21 mouse cellular contexts compared by ENCODE assay signal in the genomic region with DNA sequence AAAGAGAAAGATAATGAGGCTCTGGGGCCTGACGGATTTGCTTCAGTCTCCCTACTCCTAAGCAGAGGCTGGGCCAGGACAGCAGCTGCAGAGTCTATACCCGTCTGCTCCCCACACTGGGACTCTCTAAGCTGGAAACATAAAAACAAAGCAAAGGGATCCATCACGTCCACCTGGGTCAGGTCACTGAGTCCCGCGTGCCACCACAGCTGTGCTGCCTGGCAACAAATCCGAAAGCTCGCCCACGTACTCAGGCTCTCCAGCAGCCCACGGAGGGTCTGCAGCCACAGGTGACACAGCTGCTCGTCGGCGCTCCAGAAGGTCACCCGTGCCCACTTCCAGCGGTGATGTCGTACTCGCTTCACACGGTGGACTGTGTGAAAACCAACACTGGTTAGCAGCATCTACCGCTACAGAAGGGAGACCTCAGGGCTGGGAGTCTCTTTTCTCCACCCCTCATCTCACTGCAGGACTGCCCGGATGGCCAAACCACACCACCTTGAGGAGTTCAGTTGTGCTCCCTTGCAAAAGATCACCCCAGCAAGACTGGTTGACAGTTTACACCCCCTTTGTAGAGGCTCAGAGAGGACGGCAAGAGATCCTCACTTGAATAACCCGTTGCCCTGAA. TPM values are rescaled to one million over a fixed set of nuclear protein-coding genes. Genes with fewer than 3 reads are reported as not detected.
DNase-seq lines count a peak whose midpoint lies in the region.
"Had no signal": no experiment of that assay in that cellular context is flagged by ENCODE, and none has a peak within 500 bp of the region (broad histone marks: within the 10 kb centered on the region; RNA-seq: fewer than 3 reads in every experiment).

No protein-coding gene starts in this region.

- H3K4me3 ChIP-seq in macrophage (ENCODE audit: inconsistent target) = no peak overlapping the region
- H3K4me3 ChIP-seq: embryonic facial prominence, embryonic 12.5 days; forebrain, embryonic 12.5 days; gastrocnemius, adult 2 months; heart, embryonic 10.5 days; hindbrain, embryonic 13.5 days had no signal

- WGBS in macrophage (ENCODE audit: missing documents) = 98% methylated on average over 20 of the region's 21 CpGs

- peak overlapping the region; percentile 100; the same call in 1 of the 2 replicates for H3K27ac ChIP-seq in macrophage
- H3K27ac ChIP-seq: embryonic facial prominence, embryonic 12.5 days; forebrain, embryonic 12.5 days; gastrocnemius, adult 2 months; heart, embryonic 10.5 days; hindbrain, embryonic 13.5 days; hindbrain, postnatal 0 days had no signal

- DNase-seq in kidney, postnatal 10 days = peak; percentile 6
- DNase-seq in kidney, postnatal 25 days = no peak
- peak; percentile 1 for DNase-seq in thymus, postnatal 0 days (ENCODE audit: low spot score)
- no peak for DNase-seq in thymus, postnatal 36 days
- no peak for DNase-seq in adrenal gland, adult 18-20 months (ENCODE audit: low spot score in 2 of 2)
- DNase-seq in adrenal gland, postnatal 14 days = no peak
- DNase-seq: adrenal gland, postnatal 10 days; cerebellum, adult 2 months; cerebellum, postnatal 10 days; embryo, embryonic 11 days; gastrocnemius, adult 2 months; gastrocnemius, postnatal 25 days; heart, postnatal 10 days; heart, postnatal 4 days had no signal

- H3K79me2 ChIP-seq in macrophage (ENCODE audit: inconsistent target) = peaks cover 99% of the 10 kb centered on the region

- H3K36me3 ChIP-seq in macrophage (ENCODE audit: inconsistent target) = peaks cover 56% of the 10 kb centered on the region
- H3K36me3 ChIP-seq: G1E had no signal

RNA-seq across cellular contexts. Expression of a gene that starts 21.1 kb away (rescaled TPM):
- 54.4 and 64.4 TPM in 2 replicates for polyA plus RNA-seq in thymus, postnatal 0 days (2015; fragmentation: Nextera tagmentation; extraction: Ambion mirVana)
- 100 to 1,000 TPM in 22 of 26 experiments, 10 to 100 TPM in 4; 29.9 to 512 (median 265) TPM for total RNA-seq in macrophage (2018; cell fraction: chromatin; rRNA removed)
- total RNA-seq in macrophage (2018; cell fraction: cytosol; rRNA removed) = 100 to 1,000 TPM in 23 of 26 experiments, 10 to 100 TPM in 3; 62.0 to 216 (median 136) TPM
- total RNA-seq in macrophage (2018; cell fraction: nucleus; rRNA removed) = 100 to 1,000 TPM in 22 of 26 experiments, 10 to 100 TPM in 4; 50.0 to 412 (median 210) TPM
- polyA plus RNA-seq in macrophage (2018) = 118 to 148 TPM (median 141 TPM) in 3 replicates
- 10 to 100 TPM; 40.6 to 68.6 TPM for total RNA-seq in adrenal gland, adult 18-20 months (2021)
- total RNA-seq in adrenal gland, postnatal 14 days (2021) = 31.5 and 33.0 TPM in 2 replicates

RNA-seq across cellular contexts. Expression of a gene that starts 49.4 kb away (rescaled TPM):
- polyA plus RNA-seq in thymus, postnatal 0 days (2015; fragmentation: Nextera tagmentation; extraction: Ambion mirVana) = 19.8 and 21.0 TPM in 2 replicates
- total RNA-seq in macrophage (2018; cell fraction: chromatin; rRNA removed) = 100 to 1,000 TPM in 22 of 26 experiments, 10 to 100 TPM in 4; 49.2 to 243 (median 149) TPM
- 10 to 100 TPM; 47.8 to 85.0 (median 62.8) TPM for total RNA-seq in macrophage (2018; cell fraction: cytosol; rRNA removed)
- 100 to 1,000 TPM in 11 of 26 experiments, 10 to 100 TPM in 15; 41.2 to 234 (median 79.2) TPM for total RNA-seq in macrophage (2018; cell fraction: nucleus; rRNA removed)
- 49.5 to 60.9 TPM (median 57.9 TPM) in 3 replicates for polyA plus RNA-seq in macrophage (2018)
- total RNA-seq in adrenal gland, adult 18-20 months (2021) = 10 to 100 TPM; 28.2 to 29.1 TPM
- 26.8 and 32.0 TPM in 2 replicates for total RNA-seq in adrenal gland, postnatal 14 days (2021)

Comparison
In these comparisons a context has a peak if more than half of its experiments do, and no peak if none do; other contexts are left out.
1. DNase-seq: peak in kidney, postnatal 10 days (single experiment) and thymus, postnatal 0 days (single experiment); none in kidney, postnatal 25 days (0 of 2), thymus, postnatal 36 days (0 of 2), adrenal gland, adult 18-20 months (0 of 2) and adrenal gland, postnatal 14 days (single experiment).